Mouse (Mus musculus): ENCODE results near the gene Pdcd4. TPM values are rescaled to one million over a fixed set of nuclear protein-coding genes. Genes with fewer than 3 reads are reported as not detected.
"Not testable (repeated sequence)": the region's sequence is repeated elsewhere in the genome, so short reads cannot be mapped to it uniquely, and the experiment has no call there.

Pdcd4 gene
- polyA plus RNA-seq, 1 experiment from 2014 or later = 80.5 TPM

GRCm38 (mm10) chr19:53942342-53942741, 50.3 kb downstream of the Pdcd4 start:
- Histone ChIP-seq H3K4me2 (ENCODE audit: low read depth, low read length) (peak overlapping the region; percentile 59; the same call in 1 of the 2 replicates), H3K4me3 (ENCODE audit: low read depth, low read length) (no peak overlapping the region), H3K9me3 (ENCODE audit: control insufficient read depth, low read length) (no peaks in the 10 kb centered on the region), H3K4me1 (ENCODE audit: control insufficient read depth, insufficient read depth, low read length) (peaks cover 8% of the 10 kb centered on the region), H3K9ac (ENCODE audit: low read depth, low read length) (no peak overlapping the region), H3K27me3 (replicated peaks; ENCODE audit: control insufficient read depth, insufficient read depth, low read length) (no peaks in the 10 kb centered on the region), H3K27ac (replicated peaks; ENCODE audit: low read depth, low read length) (no peak overlapping the region), H3K36me3 (ENCODE audit: control insufficient read depth, insufficient read depth, low read length) (peaks cover 12% of the 10 kb centered on the region; the same call in 1 of the 2 replicates)
- ATAC-seq (ENCODE audit: low read depth) (no peak), DNase-seq (ENCODE audit: low spot score) (no peak)
- 96% methylated on average over 2 of the region's 2 CpGs for WGBS

- H3K27me3 ChIP-seq (replicated peaks; ENCODE audit: control insufficient read depth, insufficient read depth, low read length) = no peaks in the 10 kb centered on the region
- peaks cover 13% of the 10 kb centered on the region for H3K4me1 ChIP-seq (ENCODE audit: control insufficient read depth, insufficient read depth, low read length)
- H3K9me3 ChIP-seq (ENCODE audit: control insufficient read depth, low read length) = no peaks in the 10 kb centered on the region
- WGBS = under 1% methylated on average over 51 of the region's 62 CpGs
- H3K27ac ChIP-seq (replicated peaks; ENCODE audit: low read depth, low read length) = peak within 1 kb of the TSS; percentile 99
- ATAC-seq (ENCODE audit: low read depth) (peak; percentile 94), DNase-seq (ENCODE audit: low spot score) (peak; percentile 100)
- H3K36me3 ChIP-seq (ENCODE audit: control insufficient read depth, insufficient read depth, low read length) = 0 out of 2 replicates have a peak, but pooled peaks cover 3% of the 10 kb centered on the region
- H3K4me3 ChIP-seq (ENCODE audit: low read depth, low read length) = peak within 1 kb of the TSS; percentile 92
- peak within 1 kb of the TSS; percentile 98 for H3K9ac ChIP-seq (ENCODE audit: low read depth, low read length)
- H3K4me2 ChIP-seq (ENCODE audit: low read depth, low read length) = peak within 1 kb of the TSS; percentile 73
Measured at GRCm38 (mm10) chr19:53943802-53944785, 52.1 kb downstream of the Pdcd4 start, which contains the start of the genes Shoc2 and Bbip1. Gene Shoc2 (plus strand): TSS chr19:53944306. Gene Bbip1 (minus strand): TSS chr19:53944627.

- Histone ChIP-seq H3K4me1 (ENCODE audit: control insufficient read depth, insufficient read depth, low read length) (peaks cover 13% of the 10 kb centered on the region), H3K4me3 (ENCODE audit: low read depth, low read length) (peak overlapping the region; percentile 92), H3K9me3 (ENCODE audit: control insufficient read depth, low read length) (no peaks in the 10 kb centered on the region), H3K27me3 (replicated peaks; ENCODE audit: control insufficient read depth, insufficient read depth, low read length) (no peaks in the 10 kb centered on the region), H3K36me3 (ENCODE audit: control insufficient read depth, insufficient read depth, low read length) (0 out of 2 replicates have a peak, but pooled peaks cover 3% of the 10 kb centered on the region), H3K9ac (ENCODE audit: low read depth, low read length) (peak overlapping the region; percentile 98), H3K27ac (replicated peaks; ENCODE audit: low read depth, low read length) (peak overlapping the region; percentile 97), H3K4me2 (ENCODE audit: low read depth, low read length) (peak overlapping the region; percentile 73)
- no peak; the same call in none of the 2 replicates for ATAC-seq (ENCODE audit: low read depth)
- no peak for DNase-seq (ENCODE audit: low spot score)
- WGBS = no CpG with 5 or more reads among the region's 47 CpGs
Measured at GRCm38 (mm10) chr19:53944786-53945169, 52.7 kb downstream of the Pdcd4 start.

DNA sequence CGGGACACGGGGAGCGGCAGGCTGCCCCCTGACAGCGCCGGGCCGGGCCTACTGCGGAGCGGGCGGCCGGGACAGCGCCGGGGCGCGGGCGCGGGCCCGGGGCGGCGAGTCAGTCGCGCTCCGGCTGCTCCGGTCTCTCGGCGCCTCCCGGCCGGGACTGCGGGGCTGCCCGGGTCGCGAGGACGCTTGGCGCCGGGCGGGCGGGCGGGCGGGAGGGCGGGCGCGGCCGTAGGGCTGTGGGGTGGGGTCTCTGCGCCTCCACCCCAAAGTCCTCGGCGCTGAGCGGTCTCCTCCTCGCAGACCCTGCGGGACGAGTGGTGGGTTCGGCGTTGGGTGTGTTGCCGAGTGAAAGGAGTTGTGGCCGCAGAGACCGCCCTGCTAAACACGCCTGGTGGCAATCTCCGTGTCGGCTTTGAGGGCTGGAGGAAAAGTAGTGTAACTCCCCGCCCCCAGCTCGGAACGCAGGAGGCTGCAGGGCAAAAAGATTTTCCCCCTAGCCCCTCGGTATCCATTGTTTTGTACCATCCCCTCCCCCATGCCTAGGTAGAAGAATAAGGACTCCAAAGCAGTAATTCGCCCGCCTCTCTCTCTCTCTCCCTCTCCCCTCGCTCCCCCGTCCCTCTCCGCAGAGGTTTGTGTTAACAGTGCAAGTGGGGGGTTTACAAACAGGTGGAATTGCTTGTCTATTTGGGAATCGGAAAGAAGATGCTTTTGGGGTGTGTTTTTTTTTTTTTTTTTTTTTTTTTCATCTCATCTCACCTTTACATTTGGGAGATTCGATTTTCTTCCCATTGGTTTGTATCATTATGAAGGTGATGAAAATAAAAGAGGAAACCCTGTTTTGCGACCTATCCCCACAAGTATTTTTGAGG, 53.4 kb downstream of the Pdcd4 start:
- under 1% methylated on average over 26 of the region's 69 CpGs for whole genome bisulfite sequencing
- peak; percentile 79 for DNase-seq (ENCODE audit: low spot score)
- peaks cover 13% of the 10 kb centered on the region for H3K4me1 ChIP-seq (ENCODE audit: control insufficient read depth, insufficient read depth, low read length)
- ATAC-seq (ENCODE audit: low read depth) = peak; percentile 11
- 0 out of 2 replicates have a peak, but pooled peaks cover 2% of the 10 kb centered on the region for H3K36me3 ChIP-seq (ENCODE audit: control insufficient read depth, insufficient read depth, low read length)
- H3K27me3 ChIP-seq (replicated peaks; ENCODE audit: control insufficient read depth, insufficient read depth, low read length) = no peaks in the 10 kb centered on the region
- H3K27ac ChIP-seq (replicated peaks; ENCODE audit: low read depth, low read length) = peak overlapping the region; percentile 97
- no peaks in the 10 kb centered on the region for H3K9me3 ChIP-seq (ENCODE audit: control insufficient read depth, low read length)
- peak overlapping the region; percentile 98 for H3K9ac ChIP-seq (ENCODE audit: low read depth, low read length)
- H3K4me3 ChIP-seq (ENCODE audit: low read depth, low read length) = peak overlapping the region; percentile 92
- peak overlapping the region; percentile 73 for H3K4me2 ChIP-seq (ENCODE audit: low read depth, low read length)

DNA sequence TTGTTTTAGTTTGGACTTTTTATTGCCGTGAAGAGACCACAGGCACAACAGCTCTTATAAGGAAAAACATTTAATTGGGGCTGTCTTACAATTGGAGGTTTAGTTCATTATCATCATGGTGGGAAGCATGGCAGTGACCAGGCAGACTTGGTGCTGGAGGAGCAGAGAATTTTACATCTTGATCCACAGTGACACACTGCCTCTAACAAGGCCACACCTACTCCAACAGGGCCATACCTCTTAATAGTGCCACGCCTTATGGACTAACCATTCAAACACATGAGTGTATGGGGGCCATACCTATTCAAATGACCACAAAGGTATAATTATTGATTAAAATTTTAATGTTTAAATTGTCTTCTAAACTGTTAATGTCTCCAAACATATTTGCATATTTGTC, 65.5 kb downstream of the Pdcd4 start:
- peaks cover 8% of the 10 kb centered on the region; the same call in 1 of the 2 replicates for H3K4me1 ChIP-seq (ENCODE audit: control insufficient read depth, insufficient read depth, low read length)
- no peak overlapping the region for H3K4me2 ChIP-seq (ENCODE audit: low read depth, low read length)
- H3K4me3 ChIP-seq (ENCODE audit: low read depth, low read length) = no peak overlapping the region
- no peaks in the 10 kb centered on the region for H3K36me3 ChIP-seq (ENCODE audit: control insufficient read depth, insufficient read depth, low read length)
- ATAC-seq (ENCODE audit: low read depth) (no peak), DNase-seq (ENCODE audit: low spot score) (no peak)
- no peaks in the 10 kb centered on the region for H3K27me3 ChIP-seq (replicated peaks; ENCODE audit: control insufficient read depth, insufficient read depth, low read length)
- no peak overlapping the region for H3K9ac ChIP-seq (ENCODE audit: low read depth, low read length)
- H3K27ac ChIP-seq (replicated peaks; ENCODE audit: low read depth, low read length) = no peak overlapping the region
- 90% methylated on average over 2 of the region's 2 CpGs for WGBS
- no peaks in the 10 kb centered on the region for H3K9me3 ChIP-seq (ENCODE audit: control insufficient read depth, low read length)

GRCm38 (mm10) chr19:53962511-53962910, 70.5 kb downstream of the Pdcd4 start:
- Histone ChIP-seq H3K36me3 (ENCODE audit: control insufficient read depth, insufficient read depth, low read length) (no peaks in the 10 kb centered on the region), H3K4me3 (ENCODE audit: low read depth, low read length) (no peak overlapping the region), H3K9ac (ENCODE audit: low read depth, low read length) (no peak overlapping the region), H3K9me3 (ENCODE audit: control insufficient read depth, low read length) (no peaks in the 10 kb centered on the region), H3K27me3 (replicated peaks; ENCODE audit: control insufficient read depth, insufficient read depth, low read length) (no peaks in the 10 kb centered on the region), H3K4me1 (ENCODE audit: control insufficient read depth, insufficient read depth, low read length) (no peaks in the 10 kb centered on the region), H3K27ac (replicated peaks; ENCODE audit: low read depth, low read length) (no peak overlapping the region), H3K4me2 (ENCODE audit: low read depth, low read length) (no peak overlapping the region)
- 88% methylated on average over 4 of the region's 4 CpGs for whole genome bisulfite sequencing
- ATAC-seq (ENCODE audit: low read depth) = no peak
- no peak for DNase-seq (ENCODE audit: low spot score)

DNA sequence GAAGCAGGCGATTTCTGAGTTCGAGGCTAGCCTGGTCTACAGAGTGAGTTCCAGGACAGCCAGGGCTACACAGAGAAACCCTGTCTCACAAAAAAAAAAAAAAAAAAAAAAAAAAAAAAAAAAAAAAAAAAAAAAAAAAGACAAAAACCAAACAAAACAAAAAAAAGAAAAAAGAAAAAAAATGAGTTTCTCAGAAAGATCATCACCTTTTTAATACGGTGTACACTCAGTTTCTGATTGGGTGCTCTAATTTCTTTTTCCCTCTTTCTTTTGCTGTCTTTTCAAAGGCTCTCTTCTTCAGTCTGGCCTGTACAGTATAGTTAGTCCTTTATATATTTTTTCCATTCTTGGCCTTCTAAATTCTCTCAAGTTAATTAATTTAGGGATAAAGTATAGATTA, 72.3 kb downstream of the Pdcd4 start:
- H3K4me2 ChIP-seq (ENCODE audit: low read depth, low read length); DNase-seq (ENCODE audit: low spot score); H3K4me3 ChIP-seq (ENCODE audit: low read depth, low read length); H3K4me1 ChIP-seq (ENCODE audit: control insufficient read depth, insufficient read depth, low read length); ATAC-seq (ENCODE audit: low read depth); H3K9me3 ChIP-seq (ENCODE audit: control insufficient read depth, low read length); H3K27me3 ChIP-seq (replicated peaks; ENCODE audit: control insufficient read depth, insufficient read depth, low read length); H3K9ac ChIP-seq (ENCODE audit: low read depth, low read length); H3K36me3 ChIP-seq (ENCODE audit: control insufficient read depth, insufficient read depth, low read length); H3K27ac ChIP-seq (replicated peaks; ENCODE audit: low read depth, low read length): not testable (repeated sequence)
- WGBS = 92% methylated on average over 3 of the region's 3 CpGs

DNA sequence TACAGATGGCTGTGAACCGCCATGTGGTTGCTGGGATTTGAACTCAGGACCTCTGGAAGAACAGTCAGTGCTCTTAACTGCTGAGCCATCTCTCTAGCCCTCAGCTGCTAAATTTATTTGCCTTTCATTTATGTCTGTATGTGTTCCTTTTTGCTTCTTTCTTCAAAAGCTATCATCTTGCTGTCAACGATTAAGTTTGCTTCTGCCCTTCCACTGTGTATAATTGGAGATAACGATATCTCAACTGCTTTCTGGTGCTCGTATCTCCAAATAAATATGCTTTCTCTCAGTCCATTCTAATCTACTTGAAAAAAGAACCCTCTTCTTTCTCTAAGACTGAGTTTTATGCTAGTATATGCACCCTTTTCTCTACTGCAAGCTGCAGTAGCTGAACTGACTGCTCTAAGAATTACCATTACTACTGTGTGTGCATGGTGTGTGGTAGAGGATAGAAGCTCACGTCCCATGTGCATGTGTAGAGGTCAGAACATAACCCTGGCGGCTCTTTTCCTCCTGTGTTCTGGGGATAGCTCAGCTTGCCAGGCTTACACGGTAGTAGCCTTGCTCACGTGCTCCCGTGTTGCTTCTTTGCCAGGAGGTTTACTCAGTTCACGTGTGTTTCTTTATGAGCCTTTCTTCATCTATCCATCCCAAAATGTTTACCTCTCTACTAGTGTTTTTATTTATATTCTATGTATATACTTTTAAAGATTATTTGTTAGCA, 73.0 kb downstream of the Pdcd4 start:
- 88% methylated on average over 10 of the region's 10 CpGs for WGBS
- ATAC-seq (ENCODE audit: low read depth) = no peak
- no peak overlapping the region for H3K4me2 ChIP-seq (ENCODE audit: low read depth, low read length)
- no peak for DNase-seq (ENCODE audit: low spot score)
- no peak overlapping the region for H3K9ac ChIP-seq (ENCODE audit: low read depth, low read length)
- H3K36me3 ChIP-seq (ENCODE audit: control insufficient read depth, insufficient read depth, low read length) = no peaks in the 10 kb centered on the region
- no peaks in the 10 kb centered on the region for H3K9me3 ChIP-seq (ENCODE audit: control insufficient read depth, low read length)
- no peaks in the 10 kb centered on the region for H3K4me1 ChIP-seq (ENCODE audit: control insufficient read depth, insufficient read depth, low read length)
- H3K4me3 ChIP-seq (ENCODE audit: low read depth, low read length) = no peak overlapping the region
- no peaks in the 10 kb centered on the region for H3K27me3 ChIP-seq (replicated peaks; ENCODE audit: control insufficient read depth, insufficient read depth, low read length)
- no peak overlapping the region for H3K27ac ChIP-seq (replicated peaks; ENCODE audit: low read depth, low read length)

Data from embryonic facial prominence, embryonic 14.5 days (tissue).